Mouse (Mus musculus): ENCODE measurements around the gene Gabra6.

Gene Gabra6

DNA sequence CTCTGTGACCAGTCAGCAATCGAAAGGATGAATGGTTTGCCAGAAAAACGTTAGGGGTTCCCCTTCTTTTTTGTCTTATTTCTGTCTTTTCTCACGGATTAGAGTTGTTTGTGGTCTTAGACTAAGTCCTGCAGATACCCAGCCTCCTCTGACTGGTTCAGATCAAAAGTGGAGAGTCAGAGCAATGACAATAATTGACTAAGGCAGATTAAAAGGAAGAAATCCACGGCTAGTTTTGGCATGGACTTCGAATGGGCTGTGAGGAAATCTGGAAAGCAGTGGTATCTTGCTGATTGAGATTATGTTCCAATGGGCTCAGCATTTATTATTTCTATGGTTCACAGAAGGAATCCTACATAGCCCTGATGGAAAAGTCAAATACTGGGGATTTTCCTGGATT is at the start of gene Gabra6:
Gabra6 (minus strand) TSS at position 191 of the 400 bp plus-strand sequence.
- DNase-seq (ENCODE audit: low spot score), result no peak

DNA sequence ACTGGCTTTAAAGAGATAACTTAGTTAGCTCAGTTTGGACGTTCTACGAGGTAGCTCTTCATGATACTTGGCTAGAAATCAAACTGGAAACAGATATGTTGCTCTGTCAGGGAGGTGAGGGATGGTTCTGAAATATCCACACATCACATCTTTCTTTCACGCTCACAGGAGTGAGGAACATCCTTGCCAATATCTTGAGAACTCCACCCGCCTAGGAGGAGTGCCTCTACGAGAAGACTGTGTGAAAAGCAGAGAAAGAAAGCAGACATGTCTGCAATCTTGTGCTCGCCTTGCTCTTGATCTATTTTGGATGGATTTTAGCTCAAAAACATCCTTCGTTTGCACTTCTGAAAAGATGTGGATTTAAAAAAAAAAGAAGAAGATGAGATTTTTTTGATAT is 44.7 kb upstream of the Gabra6 start:
- no peak for DNase-seq (ENCODE audit: low spot score)

GRCm38 (mm10) chr11:42332121-42332520 is 11.2 kb upstream of the Gabra6 start:
- DNase-seq (ENCODE audit: low spot score), result no peak

DNA sequence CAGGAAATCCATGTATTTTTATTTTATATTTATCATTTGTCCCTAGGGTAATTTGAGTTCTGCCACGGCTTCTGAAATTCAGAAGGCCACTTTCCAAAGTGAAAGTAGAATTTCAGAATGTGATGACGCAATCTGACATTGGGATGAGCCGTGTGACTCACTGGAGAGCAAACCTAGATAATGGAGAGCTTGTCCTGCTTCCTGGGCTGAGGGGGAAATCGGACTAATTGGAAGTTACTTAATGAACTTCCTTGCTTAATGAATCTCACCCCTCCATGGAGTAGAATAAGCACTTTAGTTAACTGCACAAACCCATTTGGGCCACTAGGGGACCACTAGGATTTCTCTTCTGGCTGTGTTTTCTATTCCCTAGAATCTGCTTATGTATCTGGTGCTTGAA is 5.4 kb upstream of the Gabra6 start:
- no peak for DNase-seq (ENCODE audit: low spot score)

DNA sequence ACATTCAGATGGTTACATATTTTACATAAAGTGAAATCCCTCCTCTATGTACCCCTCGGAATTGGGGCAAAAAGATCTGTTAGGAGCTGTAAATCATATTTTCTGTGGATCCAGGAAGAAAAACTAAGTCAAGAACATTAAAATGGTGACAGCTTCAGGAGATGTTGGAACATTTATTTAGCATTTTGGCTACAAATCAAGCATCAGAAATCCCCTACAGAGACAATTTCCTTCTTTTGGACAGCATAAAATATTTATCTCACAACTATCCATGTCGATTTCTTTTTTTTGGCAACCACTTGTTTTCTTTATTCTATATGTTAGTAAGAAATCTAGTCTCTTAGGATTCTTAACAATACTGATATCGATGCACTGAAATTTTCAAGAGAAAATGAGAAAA is 688 bp upstream of the Gabra6 start:
- DNase-seq (ENCODE audit: low spot score), result no peak

- no peak for DNase-seq (ENCODE audit: low spot score)
These were observed 1.4 kb downstream of the Gabra6 start for GRCm38 (mm10) chr11:42319521-42319920.

GRCm38 (mm10) chr11:42319101-42319500 is 1.8 kb downstream of the Gabra6 start:
- DNase-seq (ENCODE audit: low spot score), result no peak

GRCm38 (mm10) chr11:42317985-42318384 is 2.9 kb downstream of the Gabra6 start:
- no peak for DNase-seq (ENCODE audit: low spot score)

DNA sequence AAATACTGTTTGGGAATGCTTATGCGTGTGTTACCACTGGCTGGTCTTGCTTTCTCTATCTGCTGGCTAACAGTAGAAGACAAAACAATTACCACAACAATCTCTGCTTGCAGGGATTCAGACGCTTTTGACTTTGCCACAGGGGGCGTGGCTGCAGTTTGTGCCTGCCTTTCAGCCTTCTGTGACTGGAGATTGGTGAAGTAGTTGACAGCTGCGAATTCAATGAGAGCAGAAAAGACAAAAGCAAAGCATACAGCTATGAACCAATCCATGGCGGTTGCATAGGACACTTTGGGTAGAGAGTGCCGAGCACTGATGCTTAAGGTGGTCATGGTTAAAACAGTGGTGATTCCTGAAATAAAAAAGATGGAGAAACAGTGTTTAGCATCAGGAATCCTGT is 6.0 kb downstream of the Gabra6 start:
- no peak for DNase-seq (ENCODE audit: low spot score)

DNA sequence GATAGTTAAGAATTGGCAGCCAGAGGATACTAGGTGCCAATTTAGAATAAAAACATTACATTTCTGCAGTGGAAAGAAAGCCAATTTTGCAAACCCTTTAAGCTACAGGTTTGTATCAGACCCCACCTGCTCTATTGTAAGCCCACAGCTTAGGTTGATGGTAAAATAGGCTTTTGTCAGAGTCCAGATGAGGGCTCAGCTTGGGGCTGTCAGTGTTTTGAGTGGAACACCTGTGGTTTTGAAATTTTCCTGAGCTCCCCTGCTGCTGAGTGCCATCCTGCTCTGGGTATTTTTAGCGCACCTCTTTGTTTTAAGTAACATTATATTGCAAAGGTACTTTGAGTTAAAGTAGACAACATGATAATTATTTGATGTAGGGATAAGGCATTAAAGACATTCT is 10.0 kb downstream of the Gabra6 start:
- no peak for DNase-seq (ENCODE audit: low spot score)

- DNase-seq (ENCODE audit: low spot score), result no peak
These were observed 11.8 kb downstream of the Gabra6 start for GRCm38 (mm10) chr11:42309086-42309485.

DNA sequence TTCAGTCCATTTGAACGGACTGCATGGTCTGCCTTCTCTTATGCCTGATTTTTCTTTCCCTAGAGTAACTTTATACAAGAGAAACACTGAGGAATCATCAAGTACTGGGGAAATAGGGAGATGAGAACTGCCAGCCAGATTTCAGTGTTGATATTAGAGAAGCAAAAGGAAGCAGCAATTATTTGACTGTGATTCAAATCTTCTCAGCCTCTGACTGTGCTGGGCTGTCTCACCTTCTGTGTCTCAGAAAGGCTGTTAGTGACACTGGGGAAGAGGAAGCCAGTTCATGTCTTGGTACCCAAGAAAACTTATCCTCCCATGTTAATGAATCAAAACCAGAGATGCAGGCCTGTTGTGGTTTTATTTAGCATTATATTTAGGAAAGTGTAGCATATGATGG is 14.8 kb downstream of the Gabra6 start:
- no peak for DNase-seq (ENCODE audit: low spot score)

- no peak for DNase-seq (ENCODE audit: low spot score)
These were observed 61.9 kb downstream of the Gabra6 start for GRCm38 (mm10) chr11:42258978-42259377.
